Mouse (Mus musculus) CD8-positive naive resting alpha-beta T cell, adult 2 months (primary cell): Measurements from ENCODE around the gene Igfbpl1.

ENCODE experiments used
- DNase-seq, 2 experiments: peaks; one replicate each; pipeline ENCODE4 v3.0.0; 2022; ENCODE audit warnings: low read depth in 2 of 2, low spot score in 2 of 2

The Igfbpl1 gene

GRCm38 (mm10) chr4:45771173-45771572 lies 55.5 kb downstream of the Igfbpl1 start:
- no peak for DNase-seq

DNA sequence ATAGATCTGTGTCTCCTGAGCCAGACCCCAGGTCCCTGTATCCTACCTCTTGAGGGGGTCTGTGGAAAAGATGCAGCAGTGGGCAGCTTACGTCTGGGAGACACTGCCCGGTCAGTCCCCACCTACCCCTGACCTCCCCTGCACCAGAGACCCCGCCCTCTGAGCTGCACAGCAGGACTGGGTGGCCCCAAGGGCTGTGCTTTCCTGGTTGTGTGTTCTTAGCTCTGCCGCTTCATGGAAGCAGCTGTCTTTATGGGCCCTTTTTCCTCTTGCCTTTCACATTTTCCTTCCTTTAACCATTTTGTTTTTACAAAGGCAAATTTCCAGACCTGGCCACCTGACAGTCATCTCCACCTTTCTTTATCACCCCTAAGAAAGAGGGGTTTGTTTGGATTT lies 56.1 kb downstream of the Igfbpl1 start:
- no peak for DNase-seq

- no peak for DNase-seq
Observed at GRCm38 (mm10) chr4:45769791-45770637, 56.7 kb downstream of the Igfbpl1 start.

DNA sequence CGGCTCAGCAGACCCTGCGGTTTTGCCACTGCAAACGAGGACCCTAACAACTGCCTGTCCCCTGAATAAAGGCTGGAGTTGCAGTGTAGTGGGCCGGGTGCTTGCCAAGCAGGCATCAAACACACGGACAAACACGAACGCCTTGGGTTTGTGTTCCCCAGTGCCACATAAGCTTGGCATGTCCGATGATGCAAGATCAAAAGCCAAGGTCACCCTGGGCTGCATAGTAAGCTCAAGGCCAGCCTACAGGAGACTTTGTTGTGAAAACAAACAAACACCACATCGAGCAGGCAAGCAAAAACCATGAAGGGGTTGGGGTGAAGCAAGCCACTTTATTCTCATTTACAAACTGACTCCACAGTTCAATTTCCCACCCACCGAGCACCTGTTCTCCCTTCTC lies 57.6 kb downstream of the Igfbpl1 start:
- DNase-seq, result no peak

DNA sequence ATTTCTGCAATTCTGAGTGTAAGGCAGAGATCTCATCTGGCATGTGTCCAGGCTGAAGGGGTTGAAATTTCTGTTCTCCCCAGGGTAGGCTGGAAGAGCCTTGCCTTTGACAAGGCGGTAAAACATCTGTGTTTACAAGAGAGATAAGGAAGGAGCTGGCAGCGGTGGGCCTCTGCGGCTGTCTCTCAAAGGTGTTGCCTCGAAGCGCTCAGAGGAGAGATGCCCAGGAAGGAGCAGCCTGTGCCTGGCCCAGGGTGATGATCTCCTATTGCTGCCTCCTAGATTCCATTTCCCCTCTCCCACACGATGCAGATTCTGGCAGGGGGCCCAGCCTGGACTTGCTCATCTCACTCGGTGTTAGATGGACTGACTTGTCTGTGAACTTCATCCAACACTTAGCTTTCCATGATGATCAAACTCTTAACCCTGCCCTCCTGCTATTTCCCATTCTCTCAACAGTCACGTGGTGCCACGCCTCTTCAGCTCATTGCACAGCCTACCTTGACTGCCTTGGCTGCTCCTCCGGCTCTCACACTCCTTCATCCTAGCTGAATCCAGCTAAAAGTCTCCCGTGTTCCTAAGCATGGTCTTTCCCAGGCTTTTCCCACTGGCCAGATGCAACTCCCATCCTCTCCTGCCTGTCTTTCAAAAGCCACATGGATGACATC lies 58.7 kb downstream of the Igfbpl1 start:
- no peak for DNase-seq

DNA sequence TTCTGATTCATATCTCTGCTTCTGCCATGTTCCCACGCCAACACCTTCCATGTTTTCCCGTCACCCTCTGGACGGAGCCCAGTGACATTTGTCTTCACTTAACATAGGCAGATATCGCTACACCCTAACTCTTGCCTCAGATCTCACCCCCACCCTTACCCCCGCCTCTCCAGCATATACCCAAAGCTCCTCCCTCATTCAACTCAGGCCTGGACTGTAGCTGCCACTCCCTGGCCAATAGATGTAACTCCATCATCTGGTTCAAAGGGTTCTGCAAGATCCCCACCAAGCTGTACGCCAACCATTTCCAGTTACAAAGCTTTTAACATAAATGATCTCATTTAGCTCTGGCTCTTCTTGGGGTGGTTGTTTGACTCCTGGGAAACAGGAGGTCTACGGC lies 59.9 kb downstream of the Igfbpl1 start:
- DNase-seq, result no peak

- no peak for DNase-seq
Observed at GRCm38 (mm10) chr4:45765565-45766201, 61.0 kb downstream of the Igfbpl1 start.

- DNase-seq, result no peak
Observed at GRCm38 (mm10) chr4:45765121-45765564, 61.6 kb downstream of the Igfbpl1 start.

DNA sequence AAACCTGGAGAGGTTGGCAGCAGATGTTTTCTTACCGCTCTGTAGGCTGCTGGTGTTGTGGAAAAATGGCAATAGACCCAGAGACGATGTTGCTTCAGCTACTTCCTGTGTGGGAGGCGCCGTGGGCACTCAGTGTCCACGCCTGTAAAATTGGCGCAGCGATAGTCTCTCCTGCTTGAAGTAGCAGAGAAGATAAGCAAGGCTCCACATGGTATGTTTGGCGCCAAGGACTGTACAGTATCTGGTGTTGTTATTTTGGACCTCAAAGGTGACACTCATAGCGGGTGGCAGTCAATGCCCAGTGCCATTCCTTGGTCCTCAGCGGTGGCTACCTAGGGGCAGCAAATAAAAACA lies 62.6 kb downstream of the Igfbpl1 start:
- DNase-seq, result no peak

- DNase-seq, result no peak
Observed at GRCm38 (mm10) chr4:45763288-45764140, 63.2 kb downstream of the Igfbpl1 start.

GRCm38 (mm10) chr4:45762600-45762999 lies 64.1 kb downstream of the Igfbpl1 start:
- DNase-seq, result no peak
